Comparison of ENCODE assay signal across 8 mouse cellular contexts in the genomic region with DNA sequence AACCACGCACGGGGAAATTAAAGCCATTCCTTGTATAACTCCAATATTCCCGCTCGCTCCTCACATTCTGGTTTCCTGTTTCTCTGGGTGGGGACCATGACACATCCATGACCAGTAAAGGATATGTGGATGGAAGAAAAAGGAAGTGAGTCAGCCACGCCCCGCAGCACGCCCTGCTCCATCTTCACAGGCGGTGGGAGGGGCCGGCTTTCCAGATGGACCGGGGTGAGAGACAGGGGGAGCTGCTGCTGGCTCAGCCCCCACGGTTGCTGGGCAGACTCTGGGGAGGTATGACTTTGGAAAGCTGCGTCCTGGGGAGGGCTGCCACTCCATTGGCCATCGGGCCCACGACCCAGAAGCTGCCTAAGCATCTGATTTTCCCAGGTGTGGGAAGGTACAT. TPM values are rescaled to one million over a fixed set of nuclear protein-coding genes. Genes with fewer than 3 reads are reported as not detected.
A peak's percentile ranks its signal among the peaks of the same experiment; 100 is the strongest.
DNase-seq lines count a peak whose midpoint lies in the region; ATAC-seq and TF ChIP-seq lines count a peak whose summit lies in the region.

No protein-coding gene starts in this region.

- no peak overlapping the region for H3K9ac ChIP-seq in intestine, postnatal 0 days (ENCODE audit: low read depth, low read length)
- H3K9ac ChIP-seq in lung, embryonic 15.5 days, result no peak overlapping the region
- H3K9ac ChIP-seq in stomach, postnatal 0 days (ENCODE audit: low read length), result no peak overlapping the region

- TF ChIP-seq CTCF in intestine, postnatal 0 days (IDR thresholded peaks at IDR 0.05; ENCODE audit: low read depth), result no peak; the same call in 1 of the 2 replicates
- TF ChIP-seq CTCF in stomach, postnatal 0 days (IDR thresholded peaks at IDR 0.05; ENCODE audit: low read depth), result peak; percentile 34; the same call in 1 of the 2 replicates

- no peaks in the 10 kb centered on the region; the same call in 1 of the 2 replicates for H3K36me3 ChIP-seq in intestine, postnatal 0 days (ENCODE audit: control insufficient read depth, insufficient read depth)
- peaks cover 5% of the 10 kb centered on the region; the same call in 1 of the 2 replicates for H3K36me3 ChIP-seq in lung, embryonic 15.5 days
- H3K36me3 ChIP-seq in stomach, postnatal 0 days (ENCODE audit: control insufficient read depth, insufficient read depth, low read length), result no peaks in the 10 kb centered on the region

- H3K9me3 ChIP-seq in intestine, postnatal 0 days (ENCODE audit: control insufficient read depth), result no peaks in the 10 kb centered on the region
- no peaks in the 10 kb centered on the region for H3K9me3 ChIP-seq in lung, embryonic 15.5 days
- no peaks in the 10 kb centered on the region for H3K9me3 ChIP-seq in stomach, postnatal 0 days (ENCODE audit: control insufficient read depth, low read length)

- no peaks in the 10 kb centered on the region for H3K27me3 ChIP-seq in intestine, postnatal 0 days (replicated peaks; ENCODE audit: control insufficient read depth, insufficient read depth, low read length)
- no peaks in the 10 kb centered on the region for H3K27me3 ChIP-seq in lung, embryonic 15.5 days
- H3K27me3 ChIP-seq in stomach, postnatal 0 days (ENCODE audit: control insufficient read depth, insufficient read depth, low read length), result no peaks in the 10 kb centered on the region

- no peak overlapping the region for H3K27ac ChIP-seq in intestine, postnatal 0 days (ENCODE audit: low read depth, low read length)
- no peak overlapping the region for H3K27ac ChIP-seq in lung, embryonic 15.5 days
- H3K27ac ChIP-seq in stomach, postnatal 0 days (replicated peaks), result no peak overlapping the region

- WGBS in intestine, postnatal 0 days, result 25% methylated on average over 14 of the region's 14 CpGs
- WGBS in lung, embryonic 15.5 days, result 19% methylated on average over 14 of the region's 14 CpGs
- WGBS in stomach, postnatal 0 days, result 18% methylated on average over 14 of the region's 14 CpGs

- 0 out of 2 replicates have a peak overlapping the region, but pooled peaks have one; percentile 13 for H3K4me2 ChIP-seq in intestine, postnatal 0 days (replicated peaks; ENCODE audit: low read depth)
- peak overlapping the region; percentile 27 for H3K4me2 ChIP-seq in lung, embryonic 15.5 days
- H3K4me2 ChIP-seq in stomach, postnatal 0 days (replicated peaks; ENCODE audit: low read depth), result 0 out of 2 replicates have a peak overlapping the region, but pooled peaks have one; percentile 8

- no peaks in the 10 kb centered on the region for H3K4me1 ChIP-seq in intestine, postnatal 0 days (replicated peaks; ENCODE audit: control insufficient read depth, insufficient read depth, low read length)
- peaks cover 10% of the 10 kb centered on the region for H3K4me1 ChIP-seq in lung, embryonic 15.5 days
- no peaks in the 10 kb centered on the region for H3K4me1 ChIP-seq in stomach, postnatal 0 days (replicated peaks; ENCODE audit: control insufficient read depth, insufficient read depth)

- H3K4me3 ChIP-seq in intestine, postnatal 0 days (ENCODE audit: low read depth, low read length), result no peak overlapping the region
- H3K4me3 ChIP-seq in lung, embryonic 15.5 days, result no peak overlapping the region
- no peak overlapping the region for H3K4me3 ChIP-seq in stomach, postnatal 0 days (ENCODE audit: low read depth, low read length)

- ATAC-seq in intestine, postnatal 0 days, result no peak
- peak; percentile 80 for ATAC-seq in lung, embryonic 15.5 days (ENCODE audit: borderline replicate concordance, extremely low read depth, low FRiP score, low TSS enrichment)
- peak; percentile 81 for ATAC-seq in stomach, postnatal 0 days (ENCODE audit: low FRiP score, low TSS enrichment)

- peak; percentile 54 to 58 for DNase-seq in layer of hippocampus, adult 18-20 months (ENCODE audit: low spot score in 2 of 2)
- no peak for DNase-seq in layer of hippocampus, adult 9-10 months (ENCODE audit: low spot score)
- peak; percentile 51 for DNase-seq in ZHBTc4 (ENCODE audit: low read depth, low spot score)
- peak; percentile 64 for DNase-seq in gastrocnemius, postnatal 10 days
- DNase-seq in stomach, postnatal 0 days (ENCODE audit: low spot score), result peak; percentile 53
- no peak for DNase-seq in cerebellum, adult 8-10 months

- TF ChIP-seq EP300 in stomach, postnatal 0 days (optimal IDR thresholded peaks at IDR 0.05), result no peak

RNA-seq across cellular contexts. Expression of a gene that starts 16.5 kb away (rescaled TPM):
- 1 to 10 TPM; 1.8 to 2.2 TPM for total RNA-seq in layer of hippocampus, adult 18-20 months (2021)
- 1 to 10 TPM; 2.6 to 2.9 TPM for total RNA-seq in gastrocnemius, postnatal 10 days (2021)
- 0.99 and 1.6 TPM in 2 replicates for polyA plus RNA-seq in intestine, postnatal 0 days (2015; fragmentation: Nextera tagmentation; extraction: Ambion mirVana)
- polyA plus RNA-seq in lung, embryonic 15.5 days (2015; fragmentation: Nextera tagmentation; extraction: Ambion mirVana), result 5.5 and 6.6 TPM in 2 replicates
- polyA plus RNA-seq in stomach, postnatal 0 days (2015; fragmentation: Nextera tagmentation; extraction: Ambion mirVana), result 1.5 and 1.9 TPM in 2 replicates

RNA-seq across cellular contexts. Expression of a gene that starts 16.6 kb away (rescaled TPM):
- 100 to 1,000 TPM; 141 to 147 TPM for total RNA-seq in layer of hippocampus, adult 18-20 months (2021)
- 100 to 1,000 TPM; 284 to 308 TPM for total RNA-seq in gastrocnemius, postnatal 10 days (2021)
- 119 and 125 TPM in 2 replicates for polyA plus RNA-seq in intestine, postnatal 0 days (2015; fragmentation: Nextera tagmentation; extraction: Ambion mirVana)
- polyA plus RNA-seq in lung, embryonic 15.5 days (2015; fragmentation: Nextera tagmentation; extraction: Ambion mirVana), result 108 and 109 TPM in 2 replicates
- polyA plus RNA-seq in stomach, postnatal 0 days (2015; fragmentation: Nextera tagmentation; extraction: Ambion mirVana), result 63.2 and 70.2 TPM in 2 replicates

RNA-seq across cellular contexts. Expression of a gene that starts 57.1 kb away (rescaled TPM):
- total RNA-seq in layer of hippocampus, adult 18-20 months (2021), result 10 to 100 TPM; 36.9 to 38.9 TPM
- under 1 TPM; 0.33 to 0.68 TPM for total RNA-seq in gastrocnemius, postnatal 10 days (2021)
- polyA plus RNA-seq in intestine, postnatal 0 days (2015; fragmentation: Nextera tagmentation; extraction: Ambion mirVana), result 1.3 and 1.9 TPM in 2 replicates
- polyA plus RNA-seq in lung, embryonic 15.5 days (2015; fragmentation: Nextera tagmentation; extraction: Ambion mirVana), result 1.1 and 1.4 TPM in 2 replicates
- 0.65 and 0.75 TPM in 2 replicates for polyA plus RNA-seq in stomach, postnatal 0 days (2015; fragmentation: Nextera tagmentation; extraction: Ambion mirVana)

Comparison
In these comparisons a context has a peak if more than half of its experiments do, and no peak if none do; other contexts are left out.
1. DNase-seq: peak in layer of hippocampus, adult 18-20 months (2 of 2), ZHBTc4 (single experiment), gastrocnemius, postnatal 10 days (single experiment) and stomach, postnatal 0 days (single experiment); none in layer of hippocampus, adult 9-10 months (single experiment) and cerebellum, adult 8-10 months (single experiment).
2. Peak in every context shown above with its lines, with median percentiles within 50 percentile points of each other: H3K4me2 ChIP-seq.